In genomic region chr12:75927596-75927995, GRCm38 (mm10) we compare ENCODE assay signal across 19 mouse cellular contexts.
DNase-seq lines count a peak whose midpoint lies in the region; ATAC-seq lines count a peak whose summit lies in the region.
"Had no signal": no experiment of that assay in that cellular context is flagged by ENCODE, and none has a peak within 500 bp of the region (broad histone marks: within the 10 kb centered on the region; RNA-seq: fewer than 3 reads in every experiment).

No protein-coding gene starts in this region.

- H3K36me3 ChIP-seq in heart, embryonic 12.5 days: peaks cover 86% of the 10 kb centered on the region
- H3K36me3 ChIP-seq in limb, embryonic 10.5 days: peaks cover 97% of the 10 kb centered on the region

- no peak overlapping the region for H3K9ac ChIP-seq in heart, embryonic 12.5 days
- H3K9ac ChIP-seq: embryonic facial prominence, embryonic 12.5 days; forebrain, embryonic 13.5 days; midbrain, embryonic 12.5 days; neural tube, embryonic 12.5 days had no signal

- no peak overlapping the region for H3K4me3 ChIP-seq in heart, embryonic 12.5 days
- no peak overlapping the region for H3K4me3 ChIP-seq in limb, embryonic 10.5 days
- H3K4me3 ChIP-seq: embryonic facial prominence, embryonic 12.5 days; forebrain, embryonic 13.5 days; layer of hippocampus, adult 2 months; midbrain, embryonic 12.5 days; neural tube, embryonic 12.5 days had no signal

- 69% methylated on average over 1 of the region's 1 CpGs for WGBS in heart, embryonic 12.5 days
- WGBS in limb, embryonic 10.5 days: 79% methylated on average over 1 of the region's 1 CpGs

- no peaks in the 10 kb centered on the region for H3K9me3 ChIP-seq in heart, embryonic 12.5 days (replicated peaks)
- H3K9me3 ChIP-seq in limb, embryonic 10.5 days (replicated peaks): no peaks in the 10 kb centered on the region
- H3K9me3 ChIP-seq: embryonic facial prominence, embryonic 12.5 days; forebrain, embryonic 13.5 days; midbrain, embryonic 12.5 days; neural tube, embryonic 12.5 days had no signal

- no peak for ATAC-seq in heart, embryonic 12.5 days (ENCODE audit: insufficient number of reproducible peaks, low FRiP score)
- peak; percentile 88 for ATAC-seq in granulocyte monocyte progenitor cell, adult 5-6 weeks (replicated peaks; ENCODE audit: poor library complexity, severe bottlenecking)
- ATAC-seq in monocyte, adult 5-6 weeks (replicated peaks; ENCODE audit: insufficient number of reproducible peaks, low FRiP score, low TSS enrichment, poor library complexity, severe bottlenecking): no peak
- ATAC-seq: forebrain, embryonic 13.5 days had no signal

- DNase-seq in heart, adult 11 months: peak; percentile 76
- peak; percentile 7 for DNase-seq in thymus, postnatal 14 days
- DNase-seq in thymus, adult 18-20 months: no peak
- no peak for DNase-seq in ovary, postnatal 36 days (ENCODE audit: low spot score)
- no peak for DNase-seq in limb, embryonic 10.5 days (ENCODE audit: low spot score)
- DNase-seq: B cell, adult 2 months; cerebellum, postnatal 14 days; gastrocnemius, postnatal 36 days; heart, postnatal 4 days; kidney, adult 11 months; lung, adult 2 months had no signal

- no peaks in the 10 kb centered on the region for H3K27me3 ChIP-seq in heart, embryonic 12.5 days (replicated peaks)
- H3K27me3 ChIP-seq in limb, embryonic 10.5 days (ENCODE audit: low read depth, poor library complexity, severe bottlenecking): no peaks in the 10 kb centered on the region
- H3K27me3 ChIP-seq: embryonic facial prominence, embryonic 12.5 days; forebrain, embryonic 13.5 days; midbrain, embryonic 12.5 days; neural tube, embryonic 12.5 days had no signal

- no peaks in the 10 kb centered on the region; the same call in 1 of the 2 replicates for H3K4me1 ChIP-seq in heart, embryonic 12.5 days (replicated peaks)
- no peaks in the 10 kb centered on the region for H3K4me1 ChIP-seq in limb, embryonic 10.5 days
- H3K4me1 ChIP-seq: embryonic facial prominence, embryonic 12.5 days; forebrain, embryonic 13.5 days; midbrain, embryonic 12.5 days had no signal

- no peak overlapping the region for H3K27ac ChIP-seq in heart, embryonic 12.5 days (ENCODE audit: poor library complexity, severe bottlenecking)
- H3K27ac ChIP-seq in limb, embryonic 10.5 days: no peak overlapping the region
- H3K27ac ChIP-seq: embryonic facial prominence, embryonic 12.5 days; forebrain, embryonic 13.5 days; layer of hippocampus, adult 2 months; midbrain, embryonic 12.5 days; neural tube, embryonic 12.5 days had no signal

- no peak overlapping the region for H3K4me2 ChIP-seq in heart, embryonic 12.5 days
- H3K4me2 ChIP-seq: embryonic facial prominence, embryonic 12.5 days; forebrain, embryonic 13.5 days; midbrain, embryonic 12.5 days; neural tube, embryonic 12.5 days had no signal

Comparison
In these comparisons a context has a peak if more than half of its experiments do, and no peak if none do; other contexts are left out.
1. DNase-seq: peak in heart, adult 11 months (single experiment) and thymus, postnatal 14 days (single experiment); none in thymus, adult 18-20 months (0 of 2), ovary, postnatal 36 days (single experiment) and limb, embryonic 10.5 days (single experiment).